Mouse (Mus musculus) liver, postnatal 0 days (tissue): ENCODE data around the gene Tcap.

Experiments used
- CTCF ChIP-seq: sonication (generic); IDR thresholded peaks from 2 replicates; pipeline ENCODE4 v1.5.1; 2016; ENCODE audit warnings: antibody characterized with exemption, low read depth
- EP300 ChIP-seq: IDR thresholded peaks from 2 replicates; pipeline ENCODE4 v1.6.1; 2016; ENCODE audit warnings: antibody characterized with exemption, low read depth, mild to moderate bottlenecking

DNA sequence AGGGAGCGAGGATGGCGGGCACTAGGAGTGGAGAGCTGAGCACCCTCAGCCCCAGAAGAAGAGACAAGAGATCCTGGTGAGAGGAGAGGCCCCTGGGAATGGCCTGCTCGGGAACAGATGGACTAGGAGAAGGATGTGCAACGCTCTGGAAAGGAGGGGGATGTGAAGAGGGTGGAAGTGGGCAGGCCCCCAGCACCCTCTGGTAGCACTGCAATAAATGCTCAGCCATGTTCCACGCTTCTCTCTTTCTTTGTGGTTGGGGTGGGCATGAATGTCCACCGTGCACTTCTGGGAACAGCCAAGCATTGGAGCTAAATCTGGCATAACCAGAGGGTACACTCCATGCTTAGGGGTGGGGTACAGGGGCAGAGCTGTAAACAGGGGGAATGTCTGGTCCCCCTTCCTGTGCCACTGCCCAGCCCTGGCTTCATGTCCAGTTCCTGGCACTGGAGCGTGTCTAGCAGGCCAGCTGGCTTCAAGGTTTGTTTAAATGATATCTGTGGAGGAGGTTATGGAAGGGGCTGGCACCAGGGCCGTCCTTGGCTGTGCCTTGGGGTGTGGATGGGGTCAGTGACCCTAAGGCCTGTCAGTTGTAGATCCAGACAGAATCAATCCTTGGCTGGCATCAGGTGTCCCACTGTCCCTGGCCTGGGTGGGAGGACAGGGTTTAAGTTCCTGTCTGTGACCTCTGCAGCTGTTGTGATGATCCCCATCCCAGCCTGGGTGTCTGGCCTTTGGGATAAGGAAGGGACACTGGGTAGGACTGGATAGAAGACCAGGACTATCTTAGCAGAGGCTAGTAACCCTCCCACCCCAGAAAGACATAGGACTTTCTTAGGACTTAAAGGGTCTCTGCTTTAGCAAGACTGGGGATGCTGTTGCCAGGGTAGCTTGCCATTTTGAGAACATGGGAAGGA lies 1.4 kb downstream of the Tcap start:
- no peak for TF ChIP-seq CTCF
- TF ChIP-seq EP300: no peak
